Mouse (Mus musculus) small intestine, adult 2 months (tissue): ENCODE measurements around the gene Cwc27.

Source experiments
- CTCF ChIP-seq: fragments of 200-500 bp; IDR thresholded peaks from 2 replicates; pipeline ENCODE4 v1.5.1; 2012; ENCODE audit warnings: low read depth, mild to moderate bottlenecking, control low read depth, inconsistent platforms, low read length, moderate library complexity, mixed read lengths; ENCODE audit not compliant: insufficient replicate concordance, insufficient read length; ENCODE audit errors: extremely low read depth
- POLR2A ChIP-seq: fragments of 200-500 bp; IDR thresholded peaks from 2 replicates; pipeline ENCODE4 v1.6.1; 2012; ENCODE audit warnings: low read depth, mild to moderate bottlenecking, control low read depth, inconsistent platforms, low read length, moderate library complexity

- no peak for TF ChIP-seq CTCF
- TF ChIP-seq POLR2A, result no peak
Observed at GRCm38 (mm10) chr13:104650654-104651053, 166.3 kb downstream of the Cwc27 start.
